Mouse (Mus musculus) B cell, adult 67 days (primary cell): Measurements from ENCODE around the gene Nepn. TPM values are rescaled to one million over a fixed set of nuclear protein-coding genes. Genes with fewer than 3 reads are reported as not detected.

ENCODE experiments used
- total RNA-seq, 2 experiments: library from RNA; stranded (reverse); gene quantifications; 4 replicates each; pipeline ENCODE4 v1.2.4; 2023

Nepn gene
- total RNA-seq: not detected

DNA sequence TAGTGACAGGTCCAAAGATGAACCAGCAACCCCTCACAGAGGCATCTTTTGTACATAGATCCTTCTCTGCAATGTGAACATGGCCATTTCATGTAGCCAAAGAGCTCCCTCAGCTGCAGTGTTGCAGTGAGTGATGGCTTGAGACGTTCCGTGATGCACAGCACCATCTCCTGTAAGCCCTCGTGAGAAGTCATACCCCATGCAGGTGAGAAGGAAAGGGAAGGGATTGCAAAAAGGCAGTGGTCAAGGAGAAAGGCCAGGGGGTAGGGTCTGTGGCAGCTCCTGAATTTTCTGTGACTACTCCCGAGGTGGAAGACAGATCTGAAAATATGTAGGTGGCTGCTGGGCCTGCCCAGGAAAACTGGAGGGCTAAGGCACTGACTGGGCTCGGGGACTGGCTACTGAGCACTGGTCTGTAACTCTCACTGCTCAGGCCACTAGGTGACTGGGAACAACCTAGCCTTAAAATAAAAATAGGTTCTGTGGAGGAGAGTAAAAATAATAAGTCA is at the start of gene Nepn:
Nepn (plus strand) TSS at position 51 of the 509 bp plus-strand sequence.

GRCm38 (mm10) chr10:52358467-52358866 is 30.3 kb upstream of the Nepn start, which contains the start of gene Gm26741:
Gm26741 (plus strand) TSS chr10:52358767.

DNA sequence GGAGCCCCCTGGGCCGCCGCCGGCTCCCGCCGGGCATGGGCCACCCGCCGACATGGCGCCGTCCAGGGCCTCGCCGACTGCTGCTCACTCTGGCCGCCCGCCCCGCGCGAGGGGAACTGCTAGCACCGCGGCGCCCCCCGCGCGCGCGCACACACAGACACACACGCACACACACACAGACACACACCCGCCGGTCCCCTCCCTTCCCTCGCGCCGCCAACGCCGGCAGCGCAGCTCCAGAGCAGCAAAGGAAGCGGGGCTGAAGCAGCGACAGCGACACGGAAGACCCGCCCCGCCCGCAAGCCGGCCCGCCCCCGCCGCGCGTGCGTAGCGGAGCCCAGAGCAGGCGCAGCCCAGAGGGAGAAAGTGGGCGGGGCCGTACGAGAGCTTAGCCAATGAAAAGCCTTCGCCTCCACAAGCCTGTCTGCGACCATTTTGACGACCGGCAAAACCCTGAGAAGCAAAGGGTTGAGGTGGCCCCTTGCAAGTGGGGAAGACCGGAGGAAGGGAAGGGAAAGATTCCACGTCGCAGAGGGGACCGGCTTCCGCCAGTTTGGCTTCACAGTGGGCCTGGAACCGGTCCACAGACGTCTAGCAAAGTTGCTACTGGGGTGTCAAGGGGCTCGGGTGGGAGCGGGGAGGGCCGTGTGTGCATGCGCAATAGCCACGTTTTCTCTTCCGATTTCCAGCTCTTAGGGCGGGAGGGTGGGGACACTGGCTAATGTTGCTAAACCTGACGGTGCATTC is 6.8 kb upstream of the Nepn start, which contains the start of gene Gopc:
Gopc (minus strand) TSS at position 280 of the 747 bp plus-strand sequence.

GRCm38 (mm10) chr10:52417299-52417997 is 28.7 kb downstream of the Nepn start, which contains the start of gene Nus1:
Nus1 (plus strand) TSS chr10:52417547.

Other genes with a start within 250 kb of the Nepn start
- not detected for gene Ros1, start 193.7 kb upstream of the Nepn start, total RNA-seq
- gene Dcbld1, start 155.4 kb upstream of the Nepn start, total RNA-seq: 1 to 10 TPM; 3.7 to 4.2 TPM
- not detected for gene Gm26741, start 30.2 kb upstream of the Nepn start, total RNA-seq
- gene Gopc, start 6.8 kb upstream of the Nepn start, total RNA-seq: 10 to 100 TPM; 38.8 to 39.2 TPM
- gene Nus1, start 28.6 kb downstream of the Nepn start, total RNA-seq: 10 to 100 TPM; 34.8 to 42.5 TPM